10 mouse cellular contexts compared by ENCODE assay signal in the genomic region with DNA sequence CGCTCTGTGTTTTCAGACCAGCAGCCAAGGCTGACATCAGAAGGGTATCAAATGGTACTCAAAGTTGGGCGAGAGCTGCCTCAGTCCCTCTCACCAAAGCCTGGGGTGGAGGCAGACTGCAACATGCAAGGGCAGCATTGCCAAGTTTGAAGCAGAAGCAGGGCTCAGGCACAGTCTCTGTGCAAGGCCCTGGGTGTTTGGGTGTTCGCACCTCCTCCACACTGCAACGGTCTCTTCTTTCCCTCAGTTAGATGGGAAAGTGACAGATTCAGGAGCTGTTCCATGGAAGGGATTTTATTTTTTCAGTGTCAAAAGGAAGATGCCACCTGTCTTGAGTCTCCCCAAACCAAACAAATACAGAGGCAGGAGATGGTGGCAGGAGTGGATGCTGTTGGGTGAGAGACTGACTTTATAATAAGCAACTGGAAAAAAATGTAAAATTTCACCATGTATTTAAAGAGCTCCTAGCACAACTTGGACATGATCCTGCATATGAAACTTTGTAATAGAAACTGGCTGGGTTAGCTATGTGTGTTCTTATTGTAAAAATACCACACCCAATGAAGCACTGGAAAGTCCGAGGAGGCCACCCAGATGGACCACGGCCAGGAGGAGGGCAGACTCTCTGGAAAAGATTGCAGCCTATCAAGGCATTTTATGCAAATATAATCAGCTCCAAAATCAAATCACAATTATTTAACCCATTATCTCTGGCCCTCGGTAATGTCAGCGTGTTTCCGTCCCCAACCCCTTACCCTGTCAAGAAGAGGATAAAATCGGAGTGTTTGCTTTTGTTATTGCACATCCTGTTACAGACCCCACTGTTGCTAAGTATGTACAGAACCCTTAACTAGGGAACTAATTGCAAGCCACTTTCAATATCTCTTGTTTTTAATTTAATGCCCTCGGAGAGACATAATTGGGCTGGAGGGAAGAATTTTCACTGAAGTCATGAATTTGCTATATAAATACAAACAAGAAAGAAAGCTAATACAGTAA.
DNase-seq lines count a peak whose midpoint lies in the region; ATAC-seq lines count a peak whose summit lies in the region.
"Had no signal": no experiment of that assay in that cellular context is flagged by ENCODE, and none has a peak within 500 bp of the region (broad histone marks: within the 10 kb centered on the region; RNA-seq: fewer than 3 reads in every experiment).

No protein-coding gene starts in this region.

- H3K27ac ChIP-seq in embryonic facial prominence, embryonic 13.5 days: peak overlapping the region; percentile 60; the same call in 1 of the 2 replicates
- H3K27ac ChIP-seq: liver, embryonic 15.5 days had no signal

- peak; percentile 54 for DNase-seq in kidney, postnatal 10 days
- DNase-seq in kidney, adult 9 months: no peak
- DNase-seq in gastrocnemius, postnatal 4 days (ENCODE audit: low spot score in 2 of 2): peak; percentile 41 to 61
- peak; percentile 46 for DNase-seq in lung, postnatal 36 days
- DNase-seq in thymus, postnatal 10 days (ENCODE audit: low spot score in 2 of 2): no peak
- DNase-seq in embryo, embryonic 10.5 days (ENCODE audit: low spot score): no peak

- H3K4me2 ChIP-seq in embryonic facial prominence, embryonic 13.5 days: no peak overlapping the region
- H3K4me2 ChIP-seq: liver, embryonic 15.5 days had no signal

- H3K9ac ChIP-seq in embryonic facial prominence, embryonic 13.5 days: no peak overlapping the region
- H3K9ac ChIP-seq: liver, embryonic 15.5 days had no signal

- H3K27me3 ChIP-seq in embryonic facial prominence, embryonic 13.5 days: peaks cover 17% of the 10 kb centered on the region

- peaks cover 27% of the 10 kb centered on the region for H3K4me1 ChIP-seq in embryonic facial prominence, embryonic 13.5 days
- H3K4me1 ChIP-seq: liver, embryonic 15.5 days had no signal

- no peak overlapping the region for H3K4me3 ChIP-seq in embryonic facial prominence, embryonic 13.5 days
- H3K4me3 ChIP-seq: liver, embryonic 15.5 days had no signal

- no peaks in the 10 kb centered on the region for H3K36me3 ChIP-seq in embryonic facial prominence, embryonic 13.5 days
- H3K36me3 ChIP-seq: G1E; liver, embryonic 15.5 days had no signal

- H3K9me3 ChIP-seq in embryonic facial prominence, embryonic 13.5 days: no peaks in the 10 kb centered on the region; the same call in 1 of the 2 replicates
- H3K9me3 ChIP-seq: G1E; liver, embryonic 15.5 days had no signal

- ATAC-seq in embryonic facial prominence, embryonic 13.5 days (ENCODE audit: insufficient number of reproducible peaks, insufficient read depth, low FRiP score, low TSS enrichment, low read depth): no peak
- ATAC-seq in monocyte, adult 5-6 weeks (replicated peaks; ENCODE audit: insufficient number of reproducible peaks, low FRiP score, low TSS enrichment, poor library complexity, severe bottlenecking): no peak

- 61% methylated on average over 11 of the region's 11 CpGs for WGBS in embryonic facial prominence, embryonic 13.5 days

Comparison
In these comparisons a context has a peak if more than half of its experiments do, and no peak if none do; other contexts are left out.
1. DNase-seq: peak in kidney, postnatal 10 days (single experiment), gastrocnemius, postnatal 4 days (2 of 2) and lung, postnatal 36 days (single experiment); none in kidney, adult 9 months (single experiment), thymus, postnatal 10 days (0 of 2) and embryo, embryonic 10.5 days (single experiment).